Mouse (Mus musculus) neutrophil, adult 5-6 weeks (primary cell): ENCODE data around the gene Rin2. TPM values are rescaled to one million over a fixed set of nuclear protein-coding genes. Genes with fewer than 3 reads are reported as not detected.

Experiments
- ATAC-seq: fragments of 151-379, 151-347 bp; 2 replicates; pipeline ENCODE4 v1.8.0; 2017; ENCODE audit warnings: mild to moderate bottlenecking, moderate TSS enrichment; ENCODE audit not compliant: insufficient number of reproducible peaks, poor library complexity, low FRiP score, severe bottlenecking; ENCODE audit errors: extremely low read depth
- total RNA-seq: library from RNA; stranded (forward); fragments of 200-1000 nt; gene quantifications from 2 replicates; pipeline ENCODE4 v1.2.3, GENCODE M21; 2017

The Rin2 gene
- total RNA-seq, 1 experiment from 2014 or later = 21.3 TPM

GRCm38 (mm10) chr2:145840910-145841870 lies 166.2 kb downstream of the Rin2 start:
- no peak for ATAC-seq

GRCm38 (mm10) chr2:145843322-145843721 lies 168.3 kb downstream of the Rin2 start:
- ATAC-seq = no peak

- ATAC-seq = no peak
Observed at GRCm38 (mm10) chr2:145846595-145846994, 171.6 kb downstream of the Rin2 start.

- ATAC-seq = no peak
Observed at GRCm38 (mm10) chr2:145849170-145849905, 174.3 kb downstream of the Rin2 start.

GRCm38 (mm10) chr2:145850779-145851178 lies 175.8 kb downstream of the Rin2 start:
- ATAC-seq = no peak

- ATAC-seq = no peak
Observed at GRCm38 (mm10) chr2:145855831-145856230, 180.8 kb downstream of the Rin2 start.

- ATAC-seq = no peak
Observed at GRCm38 (mm10) chr2:145857864-145858263, 182.8 kb downstream of the Rin2 start.

- ATAC-seq = peak; percentile 40; the same call in 1 of the 2 replicates
Observed at GRCm38 (mm10) chr2:145859442-145859931, 184.5 kb downstream of the Rin2 start.

- 0 out of 2 replicates have a peak, but pooled peaks have one; percentile 36 for ATAC-seq
Observed at GRCm38 (mm10) chr2:145859932-145860801, 185.2 kb downstream of the Rin2 start.

GRCm38 (mm10) chr2:145861193-145862123 lies 186.4 kb downstream of the Rin2 start:
- no peak for ATAC-seq

GRCm38 (mm10) chr2:145862206-145862817 lies 187.3 kb downstream of the Rin2 start:
- ATAC-seq = no peak

- ATAC-seq = no peak
Observed at GRCm38 (mm10) chr2:145865344-145865743, 190.3 kb downstream of the Rin2 start.

- ATAC-seq = no peak
Observed at GRCm38 (mm10) chr2:145866238-145866637, 191.2 kb downstream of the Rin2 start.

GRCm38 (mm10) chr2:145866695-145867449 lies 191.9 kb downstream of the Rin2 start:
- no peak for ATAC-seq

- ATAC-seq = no peak
Observed at GRCm38 (mm10) chr2:145871308-145871707, 196.3 kb downstream of the Rin2 start.

- ATAC-seq = no peak
Observed at GRCm38 (mm10) chr2:145872099-145872498, 197.1 kb downstream of the Rin2 start.

GRCm38 (mm10) chr2:145873953-145874352 lies 198.9 kb downstream of the Rin2 start:
- ATAC-seq = no peak
